Mouse (Mus musculus) E14TG2a.4 (cell line): ENCODE measurements at regions not wholly inside any gene's neighbourhood (a gene's known extent, or its start where the extent isn't known, plus 50 kb on each side); places are given as distances from the start of the nearest gene placed in this dataset.

Source experiments
- CTCF ChIP-seq: conservative IDR thresholded peaks from 2 replicates; pipeline ENCODE4 v1.5.1; 2014; ENCODE audit warnings: low read length
- POU5F1 ChIP-seq: IDR thresholded peaks from 2 replicates; pipeline ENCODE4 v1.6.1; 2014; ENCODE audit warnings: low read length, borderline replicate concordance

DNA sequence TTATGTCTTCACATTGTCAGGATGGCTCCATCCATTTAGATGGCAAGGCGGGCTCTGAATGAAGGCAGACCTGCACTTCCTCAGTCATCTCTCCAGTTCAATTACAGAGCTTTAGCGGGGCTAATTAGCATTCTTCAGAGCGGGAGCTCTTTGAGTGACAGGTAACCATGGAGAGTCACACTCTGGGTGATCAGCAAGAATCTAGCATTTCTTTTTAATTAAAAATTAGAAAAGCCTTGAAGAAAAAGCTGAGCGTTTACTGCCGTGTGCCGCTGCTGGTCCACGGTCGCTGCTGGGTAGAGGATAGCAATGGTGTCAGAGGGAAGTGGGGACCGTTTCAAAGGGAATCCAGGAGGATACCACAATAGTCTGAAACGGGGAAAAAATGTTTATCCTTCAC lies 72.5 kb downstream of the Atp6v1g3 start:
- TF ChIP-seq CTCF (no peak), POU5F1 (no peak)
